Mouse (Mus musculus): ENCODE data around the gene Atp10a.

Atp10a gene

DNA sequence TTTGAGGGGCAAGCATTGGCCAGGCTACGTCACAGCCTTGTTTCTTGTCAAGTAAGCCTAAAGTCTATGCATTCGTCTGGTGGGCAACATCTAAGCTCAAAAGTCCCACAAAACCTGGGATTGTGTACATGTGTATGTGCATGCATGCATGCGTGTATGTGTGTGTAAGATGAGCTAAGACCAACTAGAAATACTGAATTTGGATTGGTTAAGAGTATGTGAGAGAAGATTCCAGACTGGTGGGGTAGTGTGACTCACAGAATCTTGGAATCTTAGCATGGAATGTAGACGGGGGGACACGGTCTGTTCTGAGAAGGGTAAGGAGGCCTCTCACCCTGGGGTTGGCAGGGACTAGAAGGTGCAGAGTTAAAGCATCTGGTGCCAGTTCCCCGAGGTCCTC, at the start of gene Atp10a:
Atp10a (plus strand) TSS at position 301 of the 400 bp plus-strand sequence.
- CTCF ChIA-PET = no interaction called here

DNA sequence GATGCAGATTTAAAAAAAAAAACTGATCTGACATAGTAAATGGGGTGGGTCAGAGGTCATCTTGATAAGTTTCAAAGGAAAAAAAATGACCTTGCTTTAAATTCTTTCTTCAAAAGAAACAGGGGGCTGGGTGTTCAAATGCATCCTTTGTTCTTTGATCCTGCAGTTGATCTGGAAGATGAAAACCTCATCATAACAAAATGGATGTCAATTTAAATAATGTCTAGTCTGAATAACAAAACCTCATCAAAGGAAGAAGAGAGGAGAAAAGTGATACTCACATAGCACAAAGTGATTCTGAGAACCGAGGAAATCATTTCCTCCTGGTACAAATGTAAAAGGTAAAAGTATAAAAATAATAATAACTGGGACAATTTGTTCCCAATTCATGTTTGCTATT, 37.9 kb upstream of the Atp10a start:
- CTCF ChIA-PET = interaction anchor here (0.6 kb wide), 1 partner anchor 57 kb away, joined by 4 read pairs; no protein-coding TSS in a partner anchor

DNA sequence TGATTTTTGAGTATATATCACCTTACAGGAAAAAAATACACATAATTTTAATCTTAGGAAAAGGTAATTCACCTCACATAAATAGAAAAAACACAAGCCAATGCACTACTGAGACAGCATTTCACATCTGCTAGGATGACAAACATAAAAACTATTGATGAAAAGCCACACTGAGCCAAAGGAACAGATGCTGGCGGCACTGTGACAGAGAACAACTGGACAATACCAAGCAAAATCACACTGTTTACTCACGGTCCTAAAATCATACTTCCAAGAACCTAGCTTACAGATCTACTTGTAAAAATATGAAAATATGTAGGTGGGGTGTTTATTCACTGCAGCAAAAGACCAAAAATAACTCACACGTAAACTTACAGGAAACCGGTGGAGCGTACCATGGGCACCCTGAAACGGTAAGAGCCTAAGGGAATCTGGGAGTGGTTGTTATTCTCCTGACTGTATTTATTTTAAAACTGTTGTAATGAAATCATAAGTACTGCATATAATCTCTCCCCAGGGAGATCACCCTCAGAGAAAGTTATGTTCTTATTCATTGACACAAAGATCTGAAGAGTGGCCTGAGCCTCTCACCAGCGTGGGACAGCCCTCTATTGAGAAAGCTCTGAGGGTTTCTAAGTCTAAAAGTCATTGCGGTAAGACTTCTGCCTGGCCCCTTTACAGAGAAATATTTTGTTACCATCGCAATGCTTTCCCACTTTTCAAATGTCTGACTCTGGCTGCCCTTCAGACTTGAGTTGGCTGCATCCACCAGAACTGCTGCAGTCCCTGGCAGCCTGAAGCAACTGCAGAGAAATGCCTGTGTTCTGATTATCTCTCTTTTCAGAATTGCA, 29.4 kb upstream of the Atp10a start:
- CTCF ChIA-PET = no interaction called here

DNA sequence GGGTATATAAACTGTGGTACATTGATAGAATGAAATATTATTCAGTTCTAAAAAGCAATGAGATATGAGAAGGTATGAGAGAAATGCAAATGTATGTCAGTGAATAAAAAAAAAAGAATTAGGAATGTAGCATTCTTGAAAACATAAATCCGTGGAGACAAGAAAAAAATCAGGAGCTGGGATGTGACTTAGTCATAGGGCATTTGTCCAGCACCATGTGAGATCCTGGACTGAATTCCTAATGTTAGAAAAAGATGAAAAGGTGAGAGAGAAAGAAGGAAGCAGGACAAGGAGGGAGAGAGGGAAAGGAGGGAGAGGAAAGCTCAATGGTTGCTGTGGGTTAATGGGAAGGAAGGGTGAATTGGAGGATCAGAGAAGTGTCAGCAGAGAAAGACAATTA, 28.6 kb upstream of the Atp10a start:
- CTCF ChIA-PET = no interaction called here

DNA sequence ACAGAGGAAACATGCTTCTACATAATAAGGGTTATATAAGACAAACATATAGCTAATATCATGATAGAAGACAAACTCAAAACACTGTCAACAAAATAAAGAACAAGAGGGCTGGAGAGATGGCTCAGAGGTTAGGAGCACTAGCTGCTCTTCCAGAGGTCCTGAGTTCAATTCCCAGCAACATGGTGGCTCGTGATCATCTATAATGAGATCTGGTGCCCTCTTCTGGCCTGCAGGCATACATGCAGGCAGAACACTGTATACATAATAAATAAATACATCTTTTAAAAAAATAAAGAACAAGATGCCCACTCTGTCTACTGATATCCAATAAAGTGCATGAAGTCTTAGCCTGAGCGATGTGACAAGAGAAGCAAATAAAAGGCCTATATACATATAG, 26.7 kb upstream of the Atp10a start:
- CTCF ChIA-PET = no interaction called here

DNA sequence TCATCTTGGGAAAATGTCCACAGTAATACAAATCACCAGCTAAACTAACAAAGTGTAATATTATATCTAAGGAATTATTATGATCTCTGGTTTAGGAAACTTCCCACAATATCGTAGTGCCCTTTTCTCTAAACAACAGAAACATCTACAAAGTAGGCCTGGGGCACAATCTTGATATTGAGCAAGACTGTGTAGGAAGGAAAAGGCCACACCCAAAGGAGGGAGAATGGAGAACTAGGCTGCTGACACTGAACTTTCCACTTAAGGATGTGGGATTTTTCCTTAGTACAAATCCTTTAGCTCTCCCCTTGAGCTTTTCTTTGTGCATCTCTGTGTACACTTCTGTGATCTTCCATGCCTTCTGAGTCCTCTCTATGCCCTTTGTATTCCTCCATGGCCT, 22.3 kb upstream of the Atp10a start:
- CTCF ChIA-PET = no interaction called here

DNA sequence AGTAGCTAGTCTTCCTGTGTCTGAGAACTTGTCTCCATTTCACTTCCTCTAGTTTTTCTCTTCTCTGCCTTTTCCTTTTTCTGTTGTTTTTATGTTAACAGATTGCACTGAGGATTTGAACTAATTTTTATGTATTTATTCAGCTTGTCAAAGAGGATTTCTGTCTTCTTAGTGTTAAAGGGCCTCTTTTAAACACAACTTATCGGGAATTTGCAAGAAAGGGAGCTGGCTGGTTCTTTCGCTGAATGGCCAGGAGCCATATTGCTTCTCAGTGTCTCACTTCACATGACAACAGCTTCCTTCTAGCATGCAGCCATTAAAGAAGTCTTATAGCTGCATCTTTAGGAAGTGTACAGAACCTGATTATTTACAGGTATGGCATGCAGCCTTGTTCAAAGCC, 16.3 kb upstream of the Atp10a start:
- CTCF ChIA-PET = no interaction called here

DNA sequence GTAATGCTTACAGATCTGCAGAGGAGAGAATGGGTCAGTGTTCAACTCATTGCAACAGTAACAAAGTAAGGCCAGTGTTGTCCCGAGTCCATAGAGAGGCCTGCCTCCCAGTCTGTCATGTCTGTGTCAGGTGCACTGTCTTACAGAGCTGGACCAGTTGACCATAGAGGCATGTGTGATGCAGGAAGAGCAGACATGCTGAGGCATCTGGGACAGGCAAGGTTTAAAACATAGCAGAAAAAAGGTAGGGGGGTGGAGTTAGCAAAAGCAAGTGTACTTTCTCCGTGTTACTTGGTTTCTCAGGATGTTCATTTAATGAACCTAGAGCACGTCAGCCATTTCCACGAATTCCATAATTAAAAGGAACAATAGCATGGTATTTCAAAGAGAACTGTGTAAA, 15.5 kb upstream of the Atp10a start:
- CTCF ChIA-PET = no interaction called here

DNA sequence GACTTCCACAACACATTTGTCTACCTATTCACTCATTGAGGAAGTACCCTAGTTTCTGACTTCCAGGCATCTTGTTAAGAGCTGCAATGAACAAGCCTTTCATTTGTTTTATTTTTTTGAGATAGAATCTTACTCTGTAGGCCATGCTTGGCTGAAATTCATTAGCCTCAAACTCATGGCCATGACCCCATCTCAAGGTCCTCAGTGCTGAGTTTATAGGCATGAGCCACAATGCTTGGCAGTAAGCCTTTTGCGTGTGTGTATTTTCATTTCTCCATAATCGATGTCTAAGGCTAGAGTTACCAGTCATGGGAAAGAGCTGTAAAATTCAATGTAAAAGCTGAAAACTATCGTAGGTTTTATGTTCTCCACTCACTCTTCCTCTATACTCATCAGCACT, 14.1 kb upstream of the Atp10a start:
- CTCF ChIA-PET = no interaction called here

DNA sequence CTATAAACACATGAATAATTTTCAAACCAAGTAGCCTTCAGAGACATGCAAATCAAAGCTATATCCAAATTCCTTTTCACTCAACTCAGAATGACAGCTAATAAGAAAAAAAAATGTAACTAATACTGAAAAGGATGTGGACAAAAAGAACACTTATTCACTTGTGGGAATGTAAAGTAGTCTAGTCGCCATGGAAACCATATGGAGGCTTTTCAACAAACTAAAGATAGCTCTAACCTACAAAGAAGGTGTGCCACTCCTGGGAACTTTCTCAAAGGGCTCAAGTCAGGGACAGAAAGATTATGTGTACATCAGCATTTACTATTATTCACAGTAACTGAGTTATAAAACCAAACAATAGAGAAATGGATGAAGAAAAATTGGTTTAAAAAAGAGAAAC, 8.6 kb upstream of the Atp10a start:
- CTCF ChIA-PET = no interaction called here

DNA sequence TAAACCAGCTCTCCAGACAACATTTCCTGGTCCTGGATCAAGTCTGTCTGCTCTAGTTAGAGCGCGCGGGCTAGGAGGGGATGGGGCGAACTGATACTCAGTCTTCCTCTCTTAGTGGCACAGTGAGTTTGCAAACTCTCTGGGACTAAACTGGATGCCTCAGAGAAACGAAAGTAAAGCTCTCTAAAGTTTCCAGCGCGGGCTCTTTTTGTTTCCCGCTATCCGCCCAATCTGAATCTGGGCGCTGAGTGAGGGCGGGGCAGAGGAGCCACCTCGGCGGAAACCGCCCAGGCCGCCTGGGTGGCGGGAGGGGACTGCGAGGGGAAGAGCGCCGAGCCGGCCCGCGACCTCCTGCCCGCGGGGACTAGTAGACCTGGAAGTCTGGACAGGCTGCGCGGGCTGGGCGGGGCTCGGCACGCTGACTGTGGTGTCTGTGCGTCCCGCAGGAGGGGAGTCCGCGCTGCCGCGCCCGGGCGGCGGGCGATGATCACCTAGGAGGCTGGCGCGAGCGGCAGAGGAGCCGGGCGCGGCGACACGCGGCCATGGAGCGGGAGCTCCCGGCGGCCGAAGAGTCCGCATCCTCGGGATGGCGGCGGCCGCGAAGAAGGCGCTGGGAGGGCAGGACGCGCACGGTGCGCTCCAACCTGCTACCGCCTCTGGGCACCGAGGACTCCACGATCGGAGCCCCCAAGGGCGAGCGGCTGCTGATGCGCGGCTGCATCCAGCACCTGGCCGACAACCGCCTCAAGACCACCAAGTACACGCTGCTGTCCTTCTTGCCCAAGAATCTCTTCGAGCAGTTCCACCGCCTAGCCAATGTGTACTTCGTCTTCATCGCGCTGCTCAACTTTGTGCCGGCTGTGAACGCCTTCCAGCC, 2.2 kb downstream of the Atp10a start:
- CTCF ChIA-PET = no interaction called here

DNA sequence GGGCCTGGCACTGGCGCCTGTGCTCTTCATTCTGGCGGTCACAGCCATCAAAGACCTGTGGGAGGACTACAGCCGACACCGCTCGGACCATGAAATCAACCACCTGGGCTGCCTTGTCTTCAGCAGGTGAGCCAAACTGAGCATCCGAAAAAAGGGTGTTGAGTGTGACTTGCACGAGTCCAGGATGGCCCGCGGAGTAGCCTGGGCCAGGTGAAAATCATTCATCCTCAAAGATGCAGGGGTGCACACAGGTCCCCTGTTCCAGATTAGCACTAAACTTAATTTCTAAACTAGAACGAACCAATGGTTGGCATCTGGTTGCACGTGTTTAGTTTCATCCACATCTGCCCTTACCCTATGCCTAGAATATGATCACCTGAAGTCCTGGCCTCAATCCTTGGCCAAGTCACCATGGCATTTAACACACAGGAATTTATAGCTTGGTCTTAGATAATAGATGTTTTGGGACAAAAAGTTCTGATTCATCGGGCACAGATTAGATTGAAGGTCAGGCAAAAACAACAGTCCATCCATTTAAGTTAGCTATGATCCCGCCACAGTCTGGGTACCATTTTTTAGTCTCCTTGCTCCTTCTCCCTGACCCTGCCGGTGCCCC, 2.9 kb downstream of the Atp10a start:
- CTCF ChIA-PET = no interaction called here

DNA sequence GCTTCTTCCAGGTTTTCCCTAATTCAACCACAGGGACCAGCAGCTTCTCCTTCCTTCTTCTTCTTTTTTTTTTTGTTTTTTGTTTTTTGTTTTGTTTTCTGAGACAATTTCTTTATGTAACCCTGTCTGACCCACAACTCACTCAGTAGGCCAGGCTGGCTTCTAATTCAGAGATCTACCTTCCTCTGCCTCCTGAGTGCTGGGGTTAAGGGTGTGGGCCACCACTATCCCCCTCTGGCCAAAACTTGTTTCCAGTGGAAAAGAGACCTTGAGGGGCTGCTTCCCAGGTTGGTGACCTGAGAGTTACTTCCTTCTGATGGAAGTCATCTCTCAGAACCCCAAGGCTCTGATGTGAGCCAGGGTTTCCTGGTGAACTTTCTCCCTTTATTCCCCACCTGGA, 4.1 kb downstream of the Atp10a start:
- CTCF ChIA-PET = no interaction called here

DNA sequence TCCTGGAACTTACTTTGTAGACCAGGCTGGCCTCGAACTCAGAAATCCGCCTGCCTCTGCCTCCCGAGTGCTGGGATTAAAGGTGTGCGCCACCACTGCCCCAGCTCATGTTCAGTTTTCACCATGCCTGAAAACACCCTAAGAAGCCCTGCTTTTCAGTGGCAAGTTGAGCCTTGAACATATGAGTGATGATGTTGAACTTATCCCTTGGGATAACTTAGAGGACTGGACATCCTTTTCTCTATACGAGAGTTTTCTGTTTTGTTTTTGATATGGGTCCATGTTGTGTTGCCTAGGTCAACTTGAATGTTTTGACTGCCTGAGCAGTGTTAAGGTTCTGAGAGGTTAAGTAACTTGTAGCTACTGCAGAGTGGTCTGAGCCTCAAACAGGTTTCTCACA, 4.7 kb downstream of the Atp10a start:
- CTCF ChIA-PET = no interaction called here

DNA sequence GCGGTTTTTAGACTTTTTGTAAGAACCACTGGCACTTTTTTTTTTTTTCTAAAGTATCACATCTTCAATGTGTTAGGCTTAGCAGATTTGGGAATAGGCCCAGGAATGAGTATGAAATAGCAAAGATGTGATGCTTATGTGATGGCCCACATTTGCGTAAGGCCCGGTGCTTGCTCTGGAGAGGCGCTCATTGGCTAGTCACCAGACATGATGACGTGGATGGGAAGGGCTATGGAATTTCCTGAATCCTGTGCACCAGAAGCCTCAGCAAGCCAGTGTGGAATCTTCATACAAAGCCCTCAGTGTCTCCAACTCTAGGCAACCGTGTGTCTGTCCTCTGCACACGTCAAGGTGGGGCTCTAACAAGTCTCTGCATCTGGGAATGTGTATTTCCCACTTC, 5.1 kb downstream of the Atp10a start:
- CTCF ChIA-PET = no interaction called here

DNA sequence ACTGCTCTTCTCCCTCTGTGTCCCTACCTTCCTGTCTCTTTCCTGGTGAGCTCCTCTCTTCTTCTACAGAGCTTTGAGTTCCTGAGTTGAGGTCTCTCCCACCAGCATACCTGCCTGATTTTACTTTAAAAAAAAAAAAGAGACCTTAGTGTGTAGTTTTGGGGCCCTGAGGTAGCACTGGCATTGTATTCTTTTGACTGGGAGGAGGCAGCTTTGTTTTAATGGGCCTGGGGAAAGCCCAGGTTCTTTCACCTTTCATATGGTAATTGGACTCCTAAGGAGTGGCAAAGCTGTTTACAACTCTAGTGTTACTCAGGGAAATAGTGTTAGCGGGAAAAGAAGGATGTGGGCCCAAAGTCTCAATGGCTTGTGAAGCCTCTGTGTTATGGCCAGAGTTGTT, 12.7 kb downstream of the Atp10a start:
- CTCF ChIA-PET = no interaction called here

DNA sequence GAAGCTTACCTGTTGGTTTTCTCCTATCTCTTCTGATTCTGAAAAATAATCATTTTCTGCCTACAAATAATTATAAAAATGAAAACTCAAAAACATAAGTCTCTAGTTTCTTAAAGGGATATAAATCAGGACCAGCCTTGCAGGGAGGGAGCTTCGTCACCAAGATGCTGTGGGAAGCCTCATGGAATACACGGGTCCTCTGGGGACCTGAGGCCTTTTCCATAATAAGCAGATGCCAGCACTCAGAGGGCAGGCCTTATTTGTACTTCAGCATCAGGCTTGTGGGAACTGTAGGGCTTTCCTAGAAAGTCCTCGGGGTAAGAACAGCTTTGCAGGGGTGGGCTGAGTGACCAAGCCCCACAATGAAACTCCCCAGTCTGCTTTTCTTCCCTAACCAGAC, 20.1 kb downstream of the Atp10a start:
- CTCF ChIA-PET = interaction anchor here (0.6 kb wide), 1 partner anchor 630 kb away, joined by 3 read pairs; no protein-coding TSS in a partner anchor

DNA sequence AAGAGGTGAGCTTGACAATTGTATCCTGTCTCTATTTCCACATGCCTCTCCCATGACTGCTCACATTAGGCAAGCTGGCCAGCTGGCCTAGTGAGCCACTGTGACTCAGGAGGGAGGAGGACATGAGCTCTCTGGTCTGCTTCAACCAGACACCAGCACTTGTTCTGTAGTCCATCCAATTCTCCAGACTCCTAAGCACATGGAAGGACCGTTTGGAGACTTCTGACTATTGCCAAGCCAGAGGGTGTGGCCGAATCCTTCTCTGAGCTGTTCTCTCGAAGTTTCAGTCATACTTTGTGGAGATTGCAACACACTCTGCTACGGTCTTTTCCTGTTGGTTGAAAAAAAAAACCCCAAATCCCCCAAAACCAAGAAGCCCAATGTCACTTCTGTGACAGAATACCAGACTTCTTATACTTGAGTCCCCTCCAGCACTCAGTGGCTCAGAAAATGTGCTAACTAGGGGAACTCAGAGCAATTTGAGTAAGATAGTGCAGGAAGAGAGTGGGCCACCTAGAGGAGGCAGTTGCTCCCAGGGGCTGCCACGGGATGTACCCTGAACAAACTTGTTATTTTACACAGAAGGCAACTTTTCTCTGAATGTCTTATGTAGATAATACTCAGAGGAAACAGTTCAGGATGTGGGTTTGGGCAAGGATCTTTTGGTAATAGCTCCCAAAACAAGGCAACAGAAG, 21.3 kb downstream of the Atp10a start:
- CTCF ChIA-PET = interaction anchor here (0.7 kb wide), 1 partner anchor 46 kb away, joined by 8 read pairs; no protein-coding TSS in a partner anchor

DNA sequence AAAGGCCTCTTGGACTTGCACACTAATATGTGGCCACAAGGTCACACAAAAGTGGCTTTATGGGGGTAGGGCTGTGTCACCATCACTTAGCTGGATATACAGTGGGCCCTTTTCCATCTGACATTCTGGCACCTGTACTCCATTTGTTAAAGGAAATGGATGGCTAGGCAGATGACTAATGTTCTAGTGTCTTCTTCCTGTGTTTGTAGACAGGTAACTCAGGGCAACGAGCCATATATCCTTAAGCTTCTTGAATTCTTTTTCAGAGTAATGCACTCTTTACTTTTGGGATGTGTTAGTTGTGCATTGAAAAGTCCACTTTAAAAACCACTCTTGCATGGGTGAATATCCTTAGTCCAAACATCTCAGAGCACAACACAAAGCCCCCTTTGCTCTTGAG, 30.0 kb downstream of the Atp10a start:
- CTCF ChIA-PET = no interaction called here

DNA sequence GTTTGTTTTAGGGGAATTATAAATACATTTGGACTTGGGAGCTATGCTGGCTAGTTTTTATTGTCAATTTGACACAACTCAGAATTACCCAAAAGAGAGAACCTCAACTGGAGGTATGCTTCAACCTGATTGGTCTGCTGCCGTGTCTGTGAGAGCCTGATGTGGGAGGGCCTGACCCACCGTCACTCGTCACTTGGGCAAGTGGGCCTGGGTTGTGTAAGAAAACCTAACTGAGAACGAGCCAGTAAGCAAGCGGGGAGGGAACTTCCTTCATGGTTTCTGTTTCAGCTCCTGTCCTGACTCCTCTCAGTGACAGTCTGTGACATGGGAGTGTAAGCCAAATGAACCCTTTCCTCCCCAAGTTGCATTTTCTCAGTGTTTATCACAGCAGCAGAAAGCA, 30.6 kb downstream of the Atp10a start:
- CTCF ChIA-PET = no interaction called here

DNA sequence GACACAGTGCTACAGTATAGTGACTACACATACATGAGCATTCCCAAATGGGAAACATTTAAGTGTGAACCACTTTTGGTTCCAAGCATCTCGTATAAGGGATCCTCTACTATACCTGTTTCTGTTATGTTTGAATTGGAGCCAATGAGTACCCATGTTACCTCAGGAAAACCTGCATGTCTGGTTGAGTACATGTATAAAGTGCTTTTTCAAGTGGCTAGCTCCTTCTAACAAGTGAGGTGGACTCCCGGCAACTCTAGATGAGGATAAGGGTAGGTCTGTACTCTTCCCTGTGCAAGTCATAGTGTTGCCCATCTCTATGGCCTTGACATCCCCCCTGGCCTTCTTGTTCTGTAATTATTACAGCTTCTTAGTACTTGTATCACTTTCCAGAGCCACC, 31.0 kb downstream of the Atp10a start:
- CTCF ChIA-PET = no interaction called here

Measured in spleen, embryonic (tissue).